Mouse (Mus musculus): ENCODE measurements around the gene Eif2b3. TPM values are rescaled to one million over a fixed set of nuclear protein-coding genes. Genes with fewer than 3 reads are reported as not detected.

The Eif2b3 gene
- polyA plus RNA-seq, 1 experiment from 2014 or later = 44.1 TPM

- Histone ChIP-seq H3K4me2 (no peak overlapping the region), H3K9ac (no peak overlapping the region), H3K27ac (no peak overlapping the region), H3K4me1 (peaks cover 10% of the 10 kb centered on the region; the same call in 1 of the 2 replicates), H3K9me3 (no peaks in the 10 kb centered on the region), H3K27me3 (no peaks in the 10 kb centered on the region; the same call in 1 of the 2 replicates), H3K4me3 (replicated peaks) (no peak overlapping the region), H3K36me3 (replicated peaks) (peaks cover 32% of the 10 kb centered on the region)
- 22% methylated on average over 4 of the region's 4 CpGs for WGBS
- ATAC-seq (ENCODE audit: low FRiP score) = peak; percentile 67
Measured at GRCm38 (mm10) chr4:117062700-117063390, 43.6 kb downstream of the Eif2b3 start.

- Histone ChIP-seq H3K27ac (no peak overlapping the region), H3K4me3 (replicated peaks) (no peak overlapping the region), H3K4me2 (no peak overlapping the region), H3K4me1 (peaks cover 5% of the 10 kb centered on the region; the same call in 1 of the 2 replicates), H3K36me3 (replicated peaks) (peaks cover 63% of the 10 kb centered on the region), H3K9me3 (no peaks in the 10 kb centered on the region), H3K9ac (no peak overlapping the region), H3K27me3 (no peaks in the 10 kb centered on the region)
- no peak for ATAC-seq (ENCODE audit: low FRiP score)
- 93% methylated on average over 7 of the region's 7 CpGs for WGBS
Measured at GRCm38 (mm10) chr4:117068035-117068434, 48.8 kb downstream of the Eif2b3 start.

DNA sequence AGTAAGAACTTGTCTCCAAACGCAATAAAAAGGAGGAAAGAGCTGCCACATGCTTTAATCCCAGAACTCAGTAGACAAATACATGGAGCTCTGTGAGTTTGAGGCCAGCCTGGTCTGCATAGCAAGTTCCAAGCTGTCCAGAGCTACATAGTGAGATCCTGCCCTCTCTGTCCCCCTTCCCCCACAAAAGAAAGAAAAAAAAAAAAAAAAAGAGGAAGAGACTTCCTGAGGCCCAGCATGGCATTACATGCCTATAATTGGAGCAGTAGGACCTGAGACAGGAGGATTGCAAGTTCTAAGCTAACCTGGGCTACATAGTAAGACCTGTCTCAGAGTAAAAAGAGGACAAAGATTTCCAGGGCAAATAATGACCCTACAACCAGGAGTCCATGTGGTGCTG lies 50.4 kb downstream of the Eif2b3 start:
- Histone ChIP-seq H3K36me3 (replicated peaks) (peaks cover 71% of the 10 kb centered on the region), H3K4me1 (no peaks in the 10 kb centered on the region), H3K27ac (no peak overlapping the region), H3K27me3 (no peaks in the 10 kb centered on the region), H3K9ac (no peak overlapping the region), H3K4me2 (no peak overlapping the region), H3K4me3 (replicated peaks) (no peak overlapping the region), H3K9me3 (no peaks in the 10 kb centered on the region)
- ATAC-seq (ENCODE audit: low FRiP score) = no peak
- 88% methylated on average over 1 of the region's 1 CpGs for WGBS

DNA sequence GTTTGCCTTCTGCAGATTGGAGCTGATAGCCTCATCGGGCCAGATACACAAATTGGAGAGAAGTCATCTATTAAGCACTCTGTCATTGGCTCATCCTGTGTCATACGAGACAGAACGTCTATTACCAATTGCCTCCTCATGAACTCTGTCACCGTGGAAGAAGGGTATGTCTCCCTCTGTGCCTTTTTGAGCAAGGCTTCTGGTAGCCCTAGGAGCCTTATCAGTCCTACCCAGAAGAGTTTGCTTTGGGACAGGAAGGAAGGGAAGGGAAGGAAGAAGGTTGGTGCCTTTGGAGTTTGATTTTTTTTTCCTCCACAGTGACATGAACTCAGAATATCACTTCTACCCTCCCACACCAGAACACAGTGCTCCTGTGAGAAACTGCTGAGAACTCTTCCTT lies 51.4 kb downstream of the Eif2b3 start:
- Histone ChIP-seq H3K36me3 (replicated peaks) (peaks cover 73% of the 10 kb centered on the region), H3K9ac (no peak overlapping the region), H3K9me3 (no peaks in the 10 kb centered on the region), H3K4me3 (replicated peaks) (no peak overlapping the region), H3K4me1 (no peaks in the 10 kb centered on the region), H3K27ac (no peak overlapping the region), H3K4me2 (no peak overlapping the region), H3K27me3 (no peaks in the 10 kb centered on the region)
- no peak for ATAC-seq (ENCODE audit: low FRiP score)
- WGBS = 91% methylated on average over 4 of the region's 4 CpGs

DNA sequence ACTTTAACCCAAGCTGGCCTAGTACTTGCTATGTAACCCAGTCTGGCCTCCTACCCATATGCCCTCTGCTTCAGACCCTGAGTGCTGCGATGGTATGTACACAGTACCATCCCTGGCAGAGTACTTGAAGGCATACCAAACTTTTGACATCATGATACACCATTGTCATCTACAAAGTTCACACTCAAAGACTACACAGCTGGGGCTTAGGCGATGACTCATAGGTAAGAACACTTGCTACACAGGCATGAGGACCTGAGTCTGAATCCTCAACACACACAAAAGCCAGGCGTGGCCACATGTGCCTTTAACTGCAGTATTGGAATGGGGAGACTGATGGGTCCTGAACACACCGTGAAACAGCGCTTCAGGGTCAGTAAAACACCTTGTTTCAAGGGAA lies 52.0 kb downstream of the Eif2b3 start:
- Histone ChIP-seq H3K27ac (no peak overlapping the region), H3K4me3 (replicated peaks) (no peak overlapping the region), H3K9ac (no peak overlapping the region), H3K4me1 (no peaks in the 10 kb centered on the region), H3K9me3 (no peaks in the 10 kb centered on the region), H3K4me2 (no peak overlapping the region), H3K27me3 (no peaks in the 10 kb centered on the region), H3K36me3 (replicated peaks) (peaks cover 74% of the 10 kb centered on the region)
- WGBS = 95% methylated on average over 5 of the region's 5 CpGs
- no peak for ATAC-seq (ENCODE audit: low FRiP score)

- Histone ChIP-seq H3K9me3 (no peaks in the 10 kb centered on the region), H3K4me1 (no peaks in the 10 kb centered on the region), H3K27me3 (no peaks in the 10 kb centered on the region), H3K4me3 (replicated peaks) (no peak overlapping the region), H3K36me3 (replicated peaks) (peaks cover 17% of the 10 kb centered on the region), H3K4me2 (no peak overlapping the region), H3K9ac (no peak overlapping the region), H3K27ac (no peak overlapping the region)
- no peak for ATAC-seq (ENCODE audit: low FRiP score)
- WGBS = 82% methylated on average over 7 of the region's 7 CpGs
Measured at GRCm38 (mm10) chr4:117087948-117088640, 68.9 kb downstream of the Eif2b3 start.

DNA sequence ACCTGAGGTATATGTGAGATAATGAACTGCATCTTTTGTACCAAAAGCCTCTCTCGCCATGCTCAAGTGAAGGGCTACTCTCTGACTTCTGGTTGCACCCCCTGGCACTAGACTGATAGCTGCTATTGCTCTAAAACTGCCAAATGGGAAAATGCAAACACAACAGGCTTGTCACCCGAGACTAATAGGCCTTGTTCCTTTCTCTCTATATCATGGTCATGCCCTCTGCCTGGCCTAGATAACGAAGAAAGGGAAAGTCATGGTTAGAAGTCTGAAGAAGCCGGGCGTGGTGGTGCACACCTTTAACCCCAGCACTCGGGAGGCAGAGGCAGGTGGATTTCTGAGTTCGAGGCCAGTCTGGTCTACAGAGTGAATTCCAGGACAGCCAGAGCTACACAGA lies 71.4 kb downstream of the Eif2b3 start:
- WGBS = 89% methylated on average over 7 of the region's 7 CpGs
- peaks cover 4% of the 10 kb centered on the region for H3K4me1 ChIP-seq
- peaks cover 11% of the 10 kb centered on the region for H3K27me3 ChIP-seq
- no peak overlapping the region for H3K4me3 ChIP-seq (replicated peaks)
- no peak overlapping the region for H3K27ac ChIP-seq
- H3K9ac ChIP-seq = no peak overlapping the region
- no peaks in the 10 kb centered on the region for H3K9me3 ChIP-seq
- peaks cover 12% of the 10 kb centered on the region for H3K36me3 ChIP-seq (replicated peaks)
- no peak overlapping the region for H3K4me2 ChIP-seq
- ATAC-seq (ENCODE audit: low FRiP score) = no peak

DNA sequence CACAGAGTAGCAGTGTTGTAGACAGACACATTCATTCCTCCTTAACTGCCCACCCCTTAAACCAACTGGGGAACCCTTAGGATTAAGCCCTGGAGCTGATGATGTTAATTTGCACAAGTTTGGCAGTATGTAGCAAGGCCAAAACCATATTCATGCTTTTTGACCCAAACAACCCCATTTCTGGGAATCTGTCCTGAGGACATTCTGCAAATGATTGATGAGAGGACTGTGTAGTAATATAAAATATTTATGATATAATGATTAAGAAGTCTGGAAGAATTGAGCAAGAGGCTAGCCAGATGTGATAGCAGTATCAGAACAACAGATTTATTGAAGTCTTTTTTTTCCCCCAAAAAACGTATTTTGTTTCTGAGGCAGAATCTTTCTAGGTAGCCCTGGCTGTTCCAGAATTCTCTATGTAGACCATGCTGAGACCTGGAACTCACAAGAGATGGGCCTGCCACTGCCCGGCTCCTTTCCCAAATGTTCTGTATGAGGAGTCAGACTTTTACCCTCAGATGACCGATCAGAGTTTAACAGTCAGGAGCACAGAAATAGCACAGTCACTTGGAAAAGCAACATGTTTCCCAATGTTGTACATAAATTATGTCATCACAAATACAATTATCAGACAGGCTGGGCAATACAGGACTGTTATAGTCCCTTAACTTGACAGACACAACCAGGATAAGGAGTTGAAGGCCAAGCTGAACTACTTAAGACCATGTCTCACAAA lies 75.6 kb downstream of the Eif2b3 start:
- Histone ChIP-seq H3K27ac (no peak overlapping the region), H3K4me3 (replicated peaks) (no peak overlapping the region), H3K4me2 (no peak overlapping the region), H3K4me1 (peaks cover 32% of the 10 kb centered on the region), H3K9ac (no peak overlapping the region), H3K36me3 (replicated peaks) (no peaks in the 10 kb centered on the region), H3K27me3 (peaks cover 33% of the 10 kb centered on the region), H3K9me3 (no peaks in the 10 kb centered on the region)
- WGBS = 80% methylated on average over 3 of the region's 3 CpGs
- no peak for ATAC-seq (ENCODE audit: low FRiP score)

- peaks cover 32% of the 10 kb centered on the region for H3K4me1 ChIP-seq
- H3K36me3 ChIP-seq (replicated peaks) = no peaks in the 10 kb centered on the region
- H3K9me3 ChIP-seq = no peaks in the 10 kb centered on the region
- peak within 1 kb of the TSS; percentile 55 for H3K4me3 ChIP-seq (replicated peaks)
- WGBS = under 1% methylated on average over 49 of the region's 50 CpGs
- peaks cover 33% of the 10 kb centered on the region for H3K27me3 ChIP-seq
- H3K9ac ChIP-seq = peak within 1 kb of the TSS; percentile 58
- ATAC-seq (ENCODE audit: low FRiP score) = peak; percentile 93
- H3K4me2 ChIP-seq = peak within 1 kb of the TSS; percentile 84
- H3K27ac ChIP-seq = peak within 1 kb of the TSS; percentile 75
Measured at GRCm38 (mm10) chr4:117095551-117096452, 76.6 kb downstream of the Eif2b3 start, which contains the start of gene Ptch2. Ptch2 (plus strand) TSS chr4:117096075.

GRCm38 (mm10) chr4:117096666-117097065 lies 77.5 kb downstream of the Eif2b3 start:
- Histone ChIP-seq H3K9ac (peak overlapping the region; percentile 58), H3K4me1 (peaks cover 32% of the 10 kb centered on the region), H3K9me3 (no peaks in the 10 kb centered on the region), H3K4me3 (replicated peaks) (peak overlapping the region; percentile 55), H3K27ac (0 out of 2 replicates have a peak overlapping the region, but pooled peaks have one; percentile 47), H3K27me3 (peaks cover 33% of the 10 kb centered on the region), H3K36me3 (replicated peaks) (0 out of 2 replicates have a peak, but pooled peaks cover 2% of the 10 kb centered on the region), H3K4me2 (peak overlapping the region; percentile 84)
- 14% methylated on average over 5 of the region's 5 CpGs for whole genome bisulfite sequencing
- ATAC-seq (ENCODE audit: low FRiP score) = no peak

GRCm38 (mm10) chr4:117097969-117098763 lies 79.0 kb downstream of the Eif2b3 start:
- H3K27me3 ChIP-seq = peaks cover 33% of the 10 kb centered on the region

More at GRCm38 (mm10) chr4:117097969-117098763, 79.0 kb downstream of the Eif2b3 start:
- Histone ChIP-seq H3K9me3 (no peaks in the 10 kb centered on the region), H3K4me2 (peak overlapping the region; percentile 84), H3K4me3 (replicated peaks) (peak overlapping the region; percentile 55; the same call in 1 of the 2 replicates), H3K36me3 (replicated peaks) (0 out of 2 replicates have a peak, but pooled peaks cover 2% of the 10 kb centered on the region), H3K9ac (no peak overlapping the region; the same call in 1 of the 2 replicates), H3K27ac (peak overlapping the region; percentile 63), H3K4me1 (peaks cover 32% of the 10 kb centered on the region)
- no peak for ATAC-seq (ENCODE audit: low FRiP score)
- WGBS = 59% methylated on average over 8 of the region's 8 CpGs
